Mouse (Mus musculus) forebrain, embryonic 13.5 days (tissue): ENCODE data around the gene Il6st. TPM values are rescaled to one million over a fixed set of nuclear protein-coding genes. Genes with fewer than 3 reads are reported as not detected.

Experiments used
- ATAC-seq: fragments of 200-750 bp; cut with Nextera tagmentation; 2 replicates; pipeline ENCODE4 v1.8.0; 2017
- H3K27ac ChIP-seq: fragments of 300-500 bp; sonication (generic); 2 replicates; pipeline ENCODE4 v1.5.1; 2015; ENCODE audit warnings: inconsistent platforms, mild to moderate bottlenecking, moderate library complexity
- H3K27me3 ChIP-seq: fragments of 300-500 bp; sonication (generic); 2 replicates; pipeline ENCODE4 v1.6.1; 2015; ENCODE audit warnings: mild to moderate bottlenecking, inconsistent platforms
- H3K36me3 ChIP-seq: fragments of 300-500 bp; sonication (generic); 2 replicates; pipeline ENCODE4 v1.6.1; 2015; ENCODE audit warnings: mild to moderate bottlenecking, inconsistent platforms; ENCODE audit not compliant: poor library complexity, severe bottlenecking
- H3K4me1 ChIP-seq: fragments of 300-500 bp; sonication (generic); 2 replicates; pipeline ENCODE4 v1.6.1; 2015; ENCODE audit warnings: inconsistent platforms
- H3K4me2 ChIP-seq: fragments of 300-500 bp; sonication (generic); 2 replicates; pipeline ENCODE4 v1.6.1; 2015; ENCODE audit warnings: inconsistent platforms, mild to moderate bottlenecking, moderate library complexity
- H3K4me3 ChIP-seq: fragments of 300-500 bp; sonication (generic); 2 replicates; pipeline ENCODE4 v1.5.1; 2015; ENCODE audit warnings: mild to moderate bottlenecking, inconsistent platforms
- H3K9ac ChIP-seq: fragments of 300-500 bp; sonication (generic); 2 replicates; pipeline ENCODE4 v1.6.1; 2015; ENCODE audit warnings: mild to moderate bottlenecking, inconsistent platforms
- H3K9me3 ChIP-seq: fragments of 300-500 bp; sonication (generic); replicated peaks from 2 replicates; pipeline ENCODE4 v1.6.1; 2016; ENCODE audit warnings: inconsistent platforms
- WGBS: fragments of 180-500 bp; shearing (Covaris S2); methylation state at CpG from one replicate; pipeline ENCODE4 v1.1.7; 2015; 5-methylcytosine and 5-hydroxymethylcytosine counted together
- polyA plus RNA-seq: library from polyadenylated mRNA; unstranded; fragments of >200 nt; fragmentation: Nextera tagmentation; extraction: Ambion mirVana; gene quantifications from 2 replicates; pipeline ENCODE4 v1.2.1, GENCODE M21; 2015

The Il6st gene
- polyA plus RNA-seq, 1 experiment from 2014 or later: 11.0 TPM

GRCm38 (mm10) chr13:112471201-112471600 lies 7.3 kb downstream of the Il6st start:
- ATAC-seq: no peak
- Histone ChIP-seq H3K4me1 (no peaks in the 10 kb centered on the region), H3K27me3 (no peaks in the 10 kb centered on the region), H3K27ac (no peak overlapping the region), H3K9me3 (no peaks in the 10 kb centered on the region), H3K36me3 (peaks cover 7% of the 10 kb centered on the region; the same call in 1 of the 2 replicates), H3K9ac (no peak overlapping the region), H3K4me3 (no peak overlapping the region), H3K4me2 (no peak overlapping the region)
- WGBS: 87% methylated on average over 9 of the region's 9 CpGs

- Histone ChIP-seq H3K4me3 (no peak overlapping the region), H3K27me3 (no peaks in the 10 kb centered on the region), H3K36me3 (peaks cover 11% of the 10 kb centered on the region; the same call in 1 of the 2 replicates), H3K9me3 (no peaks in the 10 kb centered on the region), H3K4me2 (no peak overlapping the region), H3K27ac (no peak overlapping the region), H3K9ac (no peak overlapping the region), H3K4me1 (no peaks in the 10 kb centered on the region)
- WGBS: 91% methylated on average over 19 of the region's 19 CpGs
- ATAC-seq: no peak
Measured at GRCm38 (mm10) chr13:112472401-112473023, 8.6 kb downstream of the Il6st start.

GRCm38 (mm10) chr13:112473757-112474755 lies 10.2 kb downstream of the Il6st start:
- H3K4me3 ChIP-seq: no peak overlapping the region
- H3K27me3 ChIP-seq: no peaks in the 10 kb centered on the region
- ATAC-seq: no peak
- no peaks in the 10 kb centered on the region for H3K4me1 ChIP-seq
- H3K4me2 ChIP-seq: no peak overlapping the region
- no peak overlapping the region for H3K9ac ChIP-seq
- WGBS: 83% methylated on average over 21 of the region's 21 CpGs
- no peaks in the 10 kb centered on the region for H3K9me3 ChIP-seq
- H3K27ac ChIP-seq: no peak overlapping the region
- peaks cover 12% of the 10 kb centered on the region; the same call in 1 of the 2 replicates for H3K36me3 ChIP-seq

GRCm38 (mm10) chr13:112479032-112479431 lies 15.2 kb downstream of the Il6st start:
- WGBS: 85% methylated on average over 7 of the region's 7 CpGs
- no peak for ATAC-seq

DNA sequence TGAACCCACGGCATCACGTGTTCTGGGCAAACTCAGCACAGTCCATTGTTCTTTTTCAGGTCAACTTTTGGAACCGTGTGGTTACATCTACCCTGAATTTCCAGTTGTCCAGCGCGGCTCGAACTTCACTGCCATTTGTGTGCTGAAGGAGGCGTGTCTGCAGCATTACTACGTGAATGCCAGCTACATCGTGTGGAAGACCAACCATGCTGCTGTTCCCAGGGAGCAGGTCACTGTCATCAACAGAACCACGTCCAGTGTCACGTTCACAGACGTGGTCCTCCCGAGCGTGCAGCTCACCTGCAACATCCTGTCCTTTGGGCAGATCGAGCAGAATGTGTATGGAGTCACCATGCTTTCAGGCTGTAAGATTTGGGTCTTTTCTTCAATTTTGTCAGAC lies 16.1 kb downstream of the Il6st start:
- H3K9ac ChIP-seq: no peak overlapping the region
- WGBS: 91% methylated on average over 15 of the region's 15 CpGs
- H3K9me3 ChIP-seq: no peaks in the 10 kb centered on the region
- no peak overlapping the region for H3K4me2 ChIP-seq
- H3K27ac ChIP-seq: no peak overlapping the region
- no peak for ATAC-seq
- peaks cover 36% of the 10 kb centered on the region for H3K36me3 ChIP-seq
- H3K4me3 ChIP-seq: no peak overlapping the region
- no peaks in the 10 kb centered on the region for H3K4me1 ChIP-seq
- no peaks in the 10 kb centered on the region for H3K27me3 ChIP-seq

More at GRCm38 (mm10) chr13:112479032-112479431, 15.2 kb downstream of the Il6st start:
- no peak overlapping the region for H3K9ac ChIP-seq
- H3K9me3 ChIP-seq: no peaks in the 10 kb centered on the region
- H3K27me3 ChIP-seq: no peaks in the 10 kb centered on the region
- H3K27ac ChIP-seq: no peak overlapping the region
- no peak overlapping the region for H3K4me2 ChIP-seq
- peaks cover 30% of the 10 kb centered on the region for H3K36me3 ChIP-seq
- H3K4me1 ChIP-seq: no peaks in the 10 kb centered on the region
- H3K4me3 ChIP-seq: no peak overlapping the region

DNA sequence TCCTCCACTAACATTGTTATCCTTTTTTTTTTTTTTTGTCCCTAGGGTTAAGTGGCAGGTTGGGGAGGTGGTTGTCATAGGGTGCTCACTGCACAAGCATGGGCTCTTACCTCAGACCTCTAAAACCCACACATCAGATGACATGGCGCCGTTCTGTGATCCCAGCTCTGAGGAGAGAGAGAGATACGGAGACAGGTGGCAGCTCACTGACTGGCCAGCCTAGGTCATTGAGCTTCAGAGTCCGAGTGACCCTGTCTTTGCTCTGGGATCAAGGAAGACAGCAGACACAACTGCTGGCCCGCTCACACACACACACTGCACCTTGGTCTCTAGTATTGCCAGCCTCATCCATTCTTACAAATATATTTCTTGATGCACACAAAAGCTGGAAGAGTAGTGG lies 18.7 kb downstream of the Il6st start:
- Histone ChIP-seq H3K4me3 (no peak overlapping the region), H3K36me3 (peaks cover 42% of the 10 kb centered on the region), H3K4me2 (no peak overlapping the region), H3K9ac (no peak overlapping the region), H3K9me3 (no peaks in the 10 kb centered on the region), H3K4me1 (no peaks in the 10 kb centered on the region), H3K27me3 (no peaks in the 10 kb centered on the region), H3K27ac (no peak overlapping the region)
- ATAC-seq: no peak
- 94% methylated on average over 5 of the region's 5 CpGs for WGBS

DNA sequence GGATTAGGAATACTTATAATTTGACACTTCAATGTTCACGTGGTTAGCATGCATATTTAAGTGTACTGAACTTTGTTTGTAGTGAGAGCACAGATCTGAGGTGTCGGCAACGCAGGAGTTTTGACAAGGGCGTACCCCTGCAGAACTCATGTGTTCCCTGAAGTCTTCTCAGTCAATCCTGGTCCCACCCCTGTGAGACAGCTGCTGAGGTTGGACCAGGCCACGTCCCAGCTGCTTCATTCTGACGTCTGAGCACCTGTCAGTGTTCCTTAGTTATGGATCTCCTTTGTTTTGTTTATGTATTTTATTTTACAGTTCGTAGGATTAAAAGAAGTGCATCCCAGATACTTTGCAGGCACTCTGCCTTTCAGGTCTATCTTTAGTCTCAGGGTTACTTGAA lies 19.1 kb downstream of the Il6st start:
- no peak overlapping the region for H3K4me3 ChIP-seq
- H3K4me2 ChIP-seq: no peak overlapping the region
- peaks cover 42% of the 10 kb centered on the region for H3K36me3 ChIP-seq
- no peak overlapping the region for H3K9ac ChIP-seq
- H3K27ac ChIP-seq: no peak overlapping the region
- no peak for ATAC-seq
- WGBS: 92% methylated on average over 7 of the region's 7 CpGs
- H3K27me3 ChIP-seq: no peaks in the 10 kb centered on the region
- H3K4me1 ChIP-seq: no peaks in the 10 kb centered on the region
- H3K9me3 ChIP-seq: no peaks in the 10 kb centered on the region

DNA sequence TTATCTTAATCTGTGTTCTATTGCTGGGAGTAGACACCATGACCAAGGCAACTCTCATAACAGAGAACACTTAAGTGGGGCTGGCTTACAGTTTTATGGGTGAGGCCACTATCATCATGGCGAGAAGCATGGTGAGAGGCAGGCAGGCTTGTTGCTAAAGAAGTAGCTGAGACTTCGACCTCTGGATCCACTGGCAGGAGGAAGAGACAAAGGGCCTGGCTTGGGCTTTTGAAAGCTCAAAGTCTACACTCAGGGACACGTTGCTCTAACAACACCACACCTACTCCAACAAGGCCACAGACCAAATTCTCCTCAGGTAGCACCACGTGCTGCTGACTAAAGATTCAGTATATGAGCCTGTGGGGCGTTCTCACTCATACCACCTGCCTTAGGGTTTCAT lies 22.4 kb downstream of the Il6st start:
- H3K4me2 ChIP-seq: no peak overlapping the region
- H3K4me3 ChIP-seq: no peak overlapping the region
- H3K27me3 ChIP-seq: no peaks in the 10 kb centered on the region
- H3K27ac ChIP-seq: no peak overlapping the region
- WGBS: 98% methylated on average over 5 of the region's 5 CpGs
- H3K36me3 ChIP-seq: peaks cover 39% of the 10 kb centered on the region
- no peaks in the 10 kb centered on the region for H3K4me1 ChIP-seq
- no peak overlapping the region for H3K9ac ChIP-seq
- no peaks in the 10 kb centered on the region for H3K9me3 ChIP-seq
- ATAC-seq: no peak

DNA sequence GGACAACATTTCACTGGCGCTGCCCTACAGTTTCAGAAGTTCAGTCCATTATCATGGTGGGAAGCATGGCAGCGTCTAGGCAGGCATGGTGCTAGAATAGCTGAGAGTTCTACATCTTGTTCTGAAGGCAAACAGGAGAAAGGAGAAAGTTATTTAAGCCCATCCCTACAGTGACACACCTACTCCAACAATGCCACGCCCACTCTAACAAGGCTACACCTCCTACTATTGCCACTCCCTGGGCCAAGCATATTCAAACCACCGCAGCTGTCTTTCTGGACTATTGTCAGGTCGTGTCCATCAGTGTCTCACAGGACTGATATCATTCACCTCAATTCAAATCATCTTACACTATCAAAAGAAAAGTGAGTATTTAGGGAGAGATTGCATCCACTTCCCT lies 22.8 kb downstream of the Il6st start:
- no peak for ATAC-seq
- Histone ChIP-seq H3K9ac (no peak overlapping the region), H3K36me3 (peaks cover 39% of the 10 kb centered on the region), H3K9me3 (no peaks in the 10 kb centered on the region), H3K4me1 (no peaks in the 10 kb centered on the region), H3K4me3 (no peak overlapping the region), H3K4me2 (no peak overlapping the region), H3K27me3 (no peaks in the 10 kb centered on the region), H3K27ac (no peak overlapping the region)
- 95% methylated on average over 5 of the region's 5 CpGs for WGBS

DNA sequence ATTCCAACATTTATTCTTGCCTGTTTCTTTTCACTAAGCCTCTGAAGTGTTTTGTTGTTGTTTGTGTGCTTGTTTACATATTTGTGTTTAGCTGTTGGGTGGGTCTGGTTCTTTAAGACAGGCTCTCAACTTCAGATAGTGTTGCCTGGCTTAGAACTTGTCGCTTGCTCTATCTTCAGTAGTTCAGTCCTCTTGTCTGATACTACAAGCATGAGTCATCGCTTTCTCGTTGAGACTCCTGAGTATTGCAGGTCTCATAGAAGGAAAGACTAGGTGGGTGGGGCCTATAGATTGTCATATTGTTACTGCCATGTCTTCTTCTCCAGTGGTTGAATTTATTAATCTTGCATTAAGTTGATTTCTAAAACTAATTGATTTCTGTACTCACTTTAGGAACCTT lies 26.2 kb downstream of the Il6st start:
- 97% methylated on average over 3 of the region's 3 CpGs for WGBS
- Histone ChIP-seq H3K36me3 (peaks cover 31% of the 10 kb centered on the region), H3K9ac (no peak overlapping the region)

DNA sequence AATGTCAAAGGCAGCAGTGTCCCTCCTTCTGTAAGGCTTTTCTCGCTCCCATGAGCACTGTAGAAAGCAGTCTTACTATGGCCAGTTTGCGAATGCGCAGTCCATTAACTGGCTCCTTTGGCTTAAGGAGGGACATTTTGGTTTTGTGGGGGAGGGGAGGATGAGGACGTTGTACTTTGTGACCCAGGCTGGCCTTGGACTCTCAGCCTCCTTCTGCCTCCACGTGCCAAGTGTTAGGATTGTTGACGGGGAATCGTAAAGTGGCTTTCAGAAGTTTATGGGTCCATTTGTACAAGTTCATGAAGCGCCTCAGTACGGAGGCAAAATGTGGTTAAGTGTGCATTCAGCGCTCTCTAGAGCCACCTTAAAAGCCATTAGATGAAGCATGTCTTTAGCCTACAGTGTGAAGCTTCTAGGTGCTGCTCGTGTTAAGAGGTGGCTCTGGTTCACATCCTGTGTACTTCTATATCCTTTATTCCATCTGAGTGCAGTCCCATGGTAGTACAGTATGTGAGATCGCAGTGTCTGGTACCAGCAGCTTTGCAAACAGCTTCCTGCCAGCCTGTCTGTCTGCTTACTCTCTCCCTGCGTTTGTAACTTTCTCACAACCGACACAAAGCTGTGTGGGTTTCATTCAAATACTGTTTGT lies 27.9 kb downstream of the Il6st start:
- 93% methylated on average over 14 of the region's 14 CpGs for WGBS
- Histone ChIP-seq H3K27ac (no peak overlapping the region), H3K4me2 (no peak overlapping the region), H3K27me3 (no peaks in the 10 kb centered on the region), H3K4me1 (no peaks in the 10 kb centered on the region), H3K36me3 (peaks cover 24% of the 10 kb centered on the region; the same call in 1 of the 2 replicates), H3K9me3 (no peaks in the 10 kb centered on the region), H3K4me3 (no peak overlapping the region), H3K9ac (no peak overlapping the region)
- ATAC-seq: no peak

More for the DNA sequence above, 26.2 kb downstream of the Il6st start:
- no peak overlapping the region for H3K27ac ChIP-seq
- no peaks in the 10 kb centered on the region for H3K27me3 ChIP-seq
- H3K4me3 ChIP-seq: no peak overlapping the region
- ATAC-seq: no peak
- H3K4me1 ChIP-seq: no peaks in the 10 kb centered on the region
- H3K4me2 ChIP-seq: no peak overlapping the region
- H3K9me3 ChIP-seq: no peaks in the 10 kb centered on the region

- no peak overlapping the region for H3K27ac ChIP-seq
- no peak for ATAC-seq
- H3K4me2 ChIP-seq: no peak overlapping the region
- no peaks in the 10 kb centered on the region for H3K9me3 ChIP-seq
- H3K27me3 ChIP-seq: no peaks in the 10 kb centered on the region
- H3K9ac ChIP-seq: no peak overlapping the region
- no peak overlapping the region for H3K4me3 ChIP-seq
- peaks cover 24% of the 10 kb centered on the region for H3K36me3 ChIP-seq
- no peaks in the 10 kb centered on the region for H3K4me1 ChIP-seq
- WGBS: 93% methylated on average over 1 of the region's 1 CpGs
Measured at GRCm38 (mm10) chr13:112492285-112492678, 28.4 kb downstream of the Il6st start.
